Mouse (Mus musculus): ENCODE results near the gene Spag16.

The Spag16 gene

DNA sequence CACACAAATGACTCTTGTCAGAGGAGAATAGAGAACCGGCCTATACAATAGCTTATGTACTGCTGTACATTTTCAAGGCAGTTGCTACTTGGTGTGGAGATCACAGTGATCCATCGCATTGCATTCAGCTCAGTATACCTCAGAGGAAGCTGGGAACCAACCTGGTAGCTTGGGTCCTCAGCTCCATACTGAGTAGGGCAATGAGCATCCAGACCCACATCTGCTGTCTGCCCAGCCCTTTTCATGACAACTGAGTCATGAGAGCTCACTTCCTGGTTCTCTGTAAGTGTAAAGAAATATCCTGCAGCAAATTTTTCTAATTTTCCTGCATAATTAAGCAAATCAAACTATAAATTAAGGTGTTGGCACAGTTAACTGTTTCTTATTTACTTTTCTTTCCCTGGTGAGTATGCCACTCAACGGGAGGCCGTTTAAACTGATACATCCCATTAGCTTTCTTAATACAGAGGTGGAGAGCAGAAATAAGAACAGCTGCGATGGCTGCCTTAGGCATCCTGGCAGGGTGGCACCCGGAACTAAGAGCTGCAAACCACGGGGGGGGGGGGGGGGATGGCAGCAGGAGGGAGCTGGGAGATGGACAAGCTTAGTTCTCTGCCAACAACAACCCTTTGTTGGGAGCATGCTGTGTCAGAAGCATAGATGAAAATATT, 255.6 kb downstream of the Spag16 start:
- DNase-seq (ENCODE audit: low read depth): no peak

GRCm38 (mm10) chr1:70104683-70105082, 277.9 kb downstream of the Spag16 start:
- DNase-seq (ENCODE audit: low read depth): no peak

DNA sequence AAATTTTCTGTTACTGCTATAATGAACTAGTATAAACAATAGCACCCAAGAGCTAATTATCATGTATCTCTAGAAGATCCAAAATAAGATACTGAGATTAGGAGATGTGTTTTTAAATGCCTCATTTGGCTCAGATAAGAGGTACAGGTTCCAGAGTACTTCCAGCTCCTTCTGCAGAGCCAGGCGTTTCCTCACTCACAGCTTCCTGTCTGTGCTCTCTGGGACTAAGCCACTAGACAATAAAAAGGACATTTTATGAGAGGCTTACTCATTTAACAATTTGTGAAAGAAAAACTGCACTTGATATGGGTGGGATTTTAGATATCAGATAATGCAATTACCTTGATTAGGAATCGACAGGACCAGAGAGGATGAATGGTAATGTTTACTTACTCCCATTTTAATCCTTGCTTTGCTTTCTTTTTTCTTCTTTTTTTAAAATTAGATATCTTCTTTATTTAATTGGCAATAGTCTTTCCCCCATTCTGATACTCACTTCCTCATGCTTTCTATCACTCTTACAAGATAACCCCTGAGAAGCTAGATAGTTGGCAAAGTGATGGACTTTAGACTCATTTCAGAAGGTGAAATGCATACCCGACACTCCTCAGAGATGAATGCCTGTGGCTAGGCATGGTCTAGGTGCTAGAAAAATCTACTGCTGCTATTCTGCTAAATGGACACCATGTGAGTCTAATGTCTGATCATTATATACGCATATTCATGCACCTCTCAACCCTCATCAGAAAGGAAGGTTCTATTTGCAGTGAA, 289.6 kb downstream of the Spag16 start:
- DNase-seq (ENCODE audit: low read depth): no peak

DNA sequence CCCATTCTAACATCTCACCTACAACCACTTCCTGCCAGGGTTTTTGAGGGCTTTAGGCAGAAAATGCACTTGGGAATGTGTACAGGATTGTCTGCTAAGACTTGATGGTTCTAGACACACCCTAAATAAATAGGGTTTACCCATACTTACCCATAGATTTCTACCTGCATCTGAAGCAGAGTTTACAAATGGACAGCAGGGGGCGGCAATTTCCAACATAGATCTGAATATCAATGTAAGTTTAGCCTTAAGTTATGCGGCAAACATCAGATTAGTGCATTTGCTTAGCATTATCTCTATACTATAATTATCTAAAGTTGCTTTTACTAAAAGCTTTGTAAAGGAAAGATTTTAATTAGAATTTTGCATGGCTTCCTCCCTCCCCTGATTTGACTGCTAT, 301.3 kb downstream of the Spag16 start:
- peak; percentile 2 for DNase-seq (ENCODE audit: low read depth)

GRCm38 (mm10) chr1:70135547-70135946, 308.8 kb downstream of the Spag16 start:
- DNase-seq (ENCODE audit: low read depth): no peak

DNA sequence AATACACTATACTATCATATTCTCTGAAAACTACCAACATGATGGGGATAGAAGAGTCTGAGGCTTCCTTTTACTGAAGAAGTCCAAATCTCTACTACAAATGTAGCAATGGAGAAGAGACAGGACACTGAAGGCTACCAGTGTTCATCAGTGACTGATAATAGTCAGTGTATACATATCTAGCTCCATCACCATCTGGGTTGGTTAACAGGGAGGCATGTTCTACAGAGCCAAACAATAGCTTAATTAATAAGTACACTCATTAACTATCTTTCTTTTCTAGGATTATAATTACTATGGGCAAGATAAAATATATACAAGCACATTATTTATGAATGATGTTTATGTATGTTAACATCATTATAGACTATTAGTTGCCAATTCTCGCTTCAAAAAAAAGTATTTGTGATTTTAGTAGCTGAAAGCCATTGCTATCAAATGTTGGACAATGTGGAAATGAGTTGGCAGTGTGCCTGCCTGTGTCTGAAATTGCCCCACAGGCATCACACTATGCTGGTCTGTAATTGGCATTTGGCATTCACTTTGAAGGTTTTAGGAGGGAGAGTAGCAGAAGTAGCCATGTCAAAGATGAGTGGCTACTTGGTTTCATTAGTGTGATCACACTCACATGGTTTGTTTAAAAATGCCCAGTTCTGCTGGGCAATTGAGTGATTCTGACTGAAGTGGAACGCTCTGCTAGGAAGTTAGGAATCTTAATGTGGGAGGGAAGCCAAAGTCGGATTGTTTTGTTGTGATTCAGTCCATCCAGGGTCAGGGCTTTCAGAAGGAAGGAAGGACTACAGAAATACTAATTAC, 338.8 kb downstream of the Spag16 start:
- no peak for DNase-seq (ENCODE audit: low read depth)

DNA sequence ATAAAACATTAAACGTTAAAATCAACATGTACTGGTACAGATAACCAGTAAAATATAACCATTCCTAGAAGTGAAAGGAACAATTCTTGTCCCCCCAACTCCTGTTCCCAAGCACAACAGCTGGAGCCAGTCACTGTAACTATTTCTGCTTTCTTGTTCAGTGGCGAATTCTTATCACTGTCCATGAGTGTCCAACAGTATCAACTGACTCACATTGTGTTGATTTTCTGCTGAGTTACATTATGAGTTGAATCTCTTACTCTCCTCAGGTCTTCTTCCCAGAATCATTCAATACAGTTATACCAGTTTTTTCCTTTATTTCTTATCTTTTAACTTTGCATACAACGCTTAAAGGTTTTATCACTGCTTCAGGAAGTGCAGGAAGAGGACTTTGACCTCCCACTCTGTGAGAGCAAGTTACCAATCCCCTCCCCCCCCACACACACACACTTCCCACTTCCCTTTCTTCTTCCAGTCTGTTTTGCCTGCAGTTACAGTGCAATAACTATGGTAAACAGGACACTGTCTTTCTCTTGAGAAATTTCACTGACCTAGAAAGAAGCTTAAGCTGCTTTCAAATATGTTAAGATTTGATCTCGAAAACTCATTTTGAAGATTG, 353.5 kb downstream of the Spag16 start:
- DNase-seq (ENCODE audit: low read depth): no peak

DNA sequence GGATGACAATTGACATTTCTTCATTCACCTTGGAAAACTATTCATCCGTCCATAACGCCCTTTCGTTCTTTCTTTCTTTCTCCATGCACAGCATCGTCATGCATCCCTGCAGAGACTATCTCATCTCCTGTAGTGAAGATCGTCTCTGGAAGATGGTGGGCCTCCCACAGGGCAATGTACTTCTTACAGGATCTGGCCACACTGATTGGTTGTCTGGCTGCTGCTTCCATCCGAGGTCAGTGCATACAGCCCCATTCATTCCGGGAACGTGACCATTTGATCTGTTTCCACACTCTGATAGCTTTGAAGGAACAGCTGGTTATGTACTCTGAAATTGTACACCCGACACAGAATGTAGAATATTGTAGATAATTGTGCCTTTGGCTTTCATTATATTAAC, 438.0 kb downstream of the Spag16 start:
- no peak for DNase-seq (ENCODE audit: low read depth)

- DNase-seq (ENCODE audit: low read depth): no peak
Observed at GRCm38 (mm10) chr1:70265920-70266505, 439.2 kb downstream of the Spag16 start.

DNA sequence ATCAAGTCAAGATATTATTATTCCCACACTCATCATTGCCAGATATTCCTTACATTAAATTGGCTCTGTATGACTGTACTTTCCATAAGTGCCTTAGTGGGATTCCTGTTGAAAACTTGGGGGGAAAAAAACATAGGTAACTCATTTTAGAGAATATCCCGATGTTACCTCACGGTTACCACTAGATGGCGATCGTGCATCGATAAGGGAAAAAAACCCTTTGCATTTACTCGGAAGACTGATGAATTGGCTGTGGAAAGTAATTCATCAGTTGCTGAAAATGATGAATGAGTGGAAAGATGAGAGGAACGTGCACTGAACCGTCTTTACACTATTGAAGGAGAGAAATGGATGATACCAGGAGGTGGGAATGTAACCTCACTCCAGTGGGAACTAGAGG, 443.4 kb downstream of the Spag16 start:
- DNase-seq (ENCODE audit: low read depth): peak; percentile 2

GRCm38 (mm10) chr1:70272753-70273152, 446.0 kb downstream of the Spag16 start:
- no peak for DNase-seq (ENCODE audit: low read depth)

- DNase-seq (ENCODE audit: low read depth): no peak
Observed at GRCm38 (mm10) chr1:70279296-70279695, 452.5 kb downstream of the Spag16 start.

GRCm38 (mm10) chr1:70283388-70283787, 456.6 kb downstream of the Spag16 start:
- no peak for DNase-seq (ENCODE audit: low read depth)

DNA sequence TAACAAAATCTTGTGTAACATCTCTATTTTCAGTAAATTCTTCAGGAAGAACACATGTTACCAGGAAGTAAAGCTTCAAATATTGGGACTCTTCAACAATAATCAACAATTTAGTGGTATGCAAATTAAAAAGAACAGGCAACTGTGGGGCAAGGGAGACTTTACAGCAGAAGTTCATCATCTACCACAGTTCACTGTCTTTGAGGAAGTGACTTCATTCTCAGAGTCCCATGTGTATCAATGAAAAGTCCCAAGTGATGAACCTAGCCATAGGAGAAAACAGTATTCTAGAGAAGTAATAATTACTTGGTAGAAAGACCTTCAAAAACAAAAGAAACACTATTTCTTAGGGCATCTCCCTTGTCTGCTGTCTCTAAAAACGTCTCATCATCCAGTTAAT, 457.4 kb downstream of the Spag16 start:
- DNase-seq (ENCODE audit: low read depth): no peak

DNA sequence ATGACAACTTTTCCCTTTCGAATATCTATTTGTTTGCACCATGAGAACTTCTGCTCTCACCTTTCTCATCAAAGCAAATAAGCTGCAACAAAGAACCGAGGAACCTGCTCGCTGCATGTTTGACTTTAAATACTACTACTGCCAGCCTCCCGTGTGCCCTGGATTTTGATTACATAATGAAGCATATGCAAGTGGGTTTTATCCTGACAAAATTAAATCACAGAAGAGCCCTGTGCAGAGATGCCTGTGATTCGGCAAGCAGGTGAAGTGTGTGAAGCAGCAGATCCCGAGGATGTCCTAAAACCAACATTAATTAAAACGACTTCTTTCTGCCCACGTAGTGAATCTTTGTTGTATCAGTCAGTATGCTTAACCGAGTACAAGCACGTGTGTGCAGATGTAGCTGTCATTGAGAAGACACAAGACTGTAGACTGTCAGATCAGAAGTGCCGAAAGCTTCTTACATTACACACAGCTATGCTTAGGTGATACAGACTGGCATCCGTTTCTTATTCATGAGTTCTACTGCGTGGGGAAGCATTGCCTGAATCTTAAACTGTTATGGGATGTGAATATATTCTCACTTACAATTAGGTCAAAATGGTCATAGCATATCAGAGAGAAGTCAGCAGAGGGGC, 489.5 kb downstream of the Spag16 start:
- DNase-seq (ENCODE audit: low read depth): no peak

DNA sequence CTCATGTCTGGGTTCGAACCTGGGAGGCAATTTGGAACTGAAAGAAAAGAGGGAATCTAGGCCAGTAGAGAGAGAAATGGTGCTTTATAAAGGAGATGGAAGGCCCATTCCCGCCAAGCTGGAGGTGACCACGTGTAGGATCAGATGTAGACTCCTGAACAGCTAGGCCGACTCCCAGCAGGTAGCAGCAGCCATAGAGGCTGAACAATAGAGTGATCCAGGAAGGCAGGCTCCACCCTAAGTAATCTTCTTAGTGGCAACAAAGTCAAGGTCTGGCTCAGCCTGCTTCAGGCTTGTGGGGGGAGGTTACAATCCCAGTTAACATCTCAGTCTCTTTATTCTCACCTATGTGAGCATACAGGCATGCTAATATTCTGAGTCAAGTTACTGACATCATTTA, 494.2 kb downstream of the Spag16 start:
- no peak for DNase-seq (ENCODE audit: low read depth)

GRCm38 (mm10) chr1:70346179-70346578, 519.4 kb downstream of the Spag16 start:
- DNase-seq (ENCODE audit: low read depth): no peak

DNA sequence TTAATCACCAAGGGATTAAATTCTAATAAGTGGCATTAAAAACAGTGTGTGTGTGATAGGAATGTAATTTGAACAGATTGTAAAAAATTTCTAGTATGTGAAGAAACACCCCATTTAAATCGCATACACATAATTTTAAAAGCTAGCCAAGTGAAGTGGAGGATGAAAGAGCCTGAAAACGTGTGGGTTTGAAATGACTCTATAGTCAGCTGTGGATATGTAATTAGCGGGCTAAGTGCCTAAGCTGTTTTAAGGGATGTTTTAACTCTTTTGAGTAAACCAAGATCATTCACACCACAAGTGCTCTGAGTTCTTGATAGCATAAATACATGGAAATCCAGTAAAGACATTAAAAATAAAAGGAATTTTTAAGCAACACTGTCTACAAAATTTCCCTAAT, 524.6 kb downstream of the Spag16 start:
- DNase-seq (ENCODE audit: low read depth): no peak

GRCm38 (mm10) chr1:70354014-70354413, 527.2 kb downstream of the Spag16 start:
- no peak for DNase-seq (ENCODE audit: low read depth)

DNA sequence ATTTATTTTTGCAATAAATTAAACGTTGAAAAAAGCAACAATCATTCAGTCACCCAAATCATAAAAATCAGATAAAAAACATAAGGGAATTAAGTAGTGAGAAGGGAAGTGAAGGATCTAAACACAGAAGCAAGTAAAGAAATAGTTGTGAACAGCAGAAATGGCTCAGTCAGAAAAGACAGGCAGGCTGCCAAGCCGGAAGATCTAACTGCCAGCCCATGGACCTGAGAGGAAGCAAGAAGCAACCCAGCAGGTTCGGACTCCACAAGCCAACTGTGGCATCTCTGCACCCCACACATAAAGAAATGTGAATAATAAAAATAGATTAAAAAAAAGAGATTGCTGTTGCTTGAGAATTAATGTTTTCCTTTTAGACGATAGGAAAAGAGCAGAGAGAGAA, 545.0 kb downstream of the Spag16 start:
- no peak for DNase-seq (ENCODE audit: low read depth)

DNA sequence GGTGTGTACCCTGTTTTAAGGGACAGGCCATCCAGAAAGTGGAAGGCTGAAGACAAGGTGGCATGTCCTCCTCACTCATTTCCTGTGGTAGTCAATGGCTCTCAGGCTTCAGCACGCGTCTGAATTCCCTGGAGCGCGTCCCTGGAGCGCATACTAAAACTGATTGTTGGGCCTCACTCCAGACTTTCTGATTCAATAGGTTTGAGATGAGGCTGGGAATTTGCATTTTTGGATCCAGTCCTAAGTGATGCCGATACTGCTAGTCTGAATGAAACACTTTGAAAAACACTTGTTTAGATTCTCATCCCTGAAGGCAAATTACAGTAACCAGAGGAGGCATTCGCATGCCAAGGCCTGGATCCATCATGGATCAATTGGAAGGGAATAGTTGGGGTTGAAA, 553.3 kb downstream of the Spag16 start:
- DNase-seq (ENCODE audit: low read depth): no peak
